Mouse (Mus musculus) bone marrow macrophage, adult 2 months (primary cell): ENCODE measurements around the gene Arhgap33. TPM values are rescaled to one million over a fixed set of nuclear protein-coding genes. Genes with fewer than 3 reads are reported as not detected.
A peak's percentile ranks its signal among the peaks of the same experiment; 100 is the strongest.
"Not testable (repeated sequence)": the region's sequence is repeated elsewhere in the genome, so short reads cannot be mapped to it uniquely, and the experiment has no call there.

ENCODE experiments used
- H3K27ac ChIP-seq: 2 replicates; pipeline ENCODE4 v1.5.1; 2012; ENCODE audit warnings: low read depth, low read length; ENCODE audit not compliant: insufficient read depth
- H3K4me1 ChIP-seq: 2 replicates; pipeline ENCODE4 v1.6.1; 2012; ENCODE audit warnings: low read length; ENCODE audit not compliant: control insufficient read depth, insufficient read depth
- H3K4me3 ChIP-seq: 2 replicates; pipeline ENCODE4 v1.5.1; 2012; ENCODE audit warnings: mild to moderate bottlenecking, low read length, moderate library complexity; ENCODE audit not compliant: insufficient read depth
- CTCF ChIP-seq: IDR thresholded peaks from 2 replicates; pipeline ENCODE4 v1.5.1; 2012; ENCODE audit warnings: low read depth, mild to moderate bottlenecking, low read length, moderate library complexity
- POLR2A ChIP-seq: IDR thresholded peaks from 2 replicates; pipeline ENCODE4 v1.6.1; 2012; ENCODE audit warnings: mild to moderate bottlenecking, low read depth, low read length, borderline replicate concordance
- polyA plus RNA-seq: library from polyadenylated mRNA; stranded (reverse); fragments of >200 nt; gene quantifications from 2 replicates; pipeline ENCODE4 v1.2.4, GENCODE M21; 2012; ENCODE audit not compliant: missing spikeins, insufficient read depth, insufficient read length

Gene Arhgap33
- polyA plus RNA-seq, 1 experiment, result 8.4 TPM

- TF ChIP-seq POLR2A (no peak), CTCF (no peak)
- peak overlapping the region; percentile 41; the same call in 1 of the 2 replicates for H3K27ac ChIP-seq
- H3K4me1 ChIP-seq, result peaks cover 12% of the 10 kb centered on the region
- H3K4me3 ChIP-seq, result no peak overlapping the region; the same call in 1 of the 2 replicates
These were observed 26.8 kb downstream of the Arhgap33 start for GRCm38 (mm10) chr7:30508061-30508460.

- H3K4me1 ChIP-seq, H3K4me3 ChIP-seq, H3K27ac ChIP-seq: not testable (repeated sequence)
- peak; percentile 19; the same call in 1 of the 2 replicates for TF ChIP-seq CTCF
These were observed 33.7 kb downstream of the Arhgap33 start for GRCm38 (mm10) chr7:30501159-30501558.

- not testable (repeated sequence) for H3K27ac ChIP-seq, H3K4me3 ChIP-seq, H3K4me1 ChIP-seq
These were observed 39.3 kb downstream of the Arhgap33 start for GRCm38 (mm10) chr7:30495506-30496042.

- TF ChIP-seq POLR2A (no peak), CTCF (no peak)
- Histone ChIP-seq H3K27ac (no peak within 1 kb of the TSS), H3K4me3 (no peak within 1 kb of the TSS), H3K4me1 (no peaks in the 10 kb centered on the region)
These were observed 41.4 kb downstream of the Arhgap33 start, which contains the start of gene Prodh2 for GRCm38 (mm10) chr7:30493401-30493931. Gene Prodh2 (plus strand): TSS chr7:30493622.

GRCm38 (mm10) chr7:30492765-30493164, 42.1 kb downstream of the Arhgap33 start:
- Histone ChIP-seq H3K27ac (no peak overlapping the region), H3K4me1 (no peaks in the 10 kb centered on the region), H3K4me3 (no peak overlapping the region)
- TF ChIP-seq CTCF, result peak; percentile 83
- no peak for TF ChIP-seq POLR2A

- Histone ChIP-seq H3K4me1 (no peaks in the 10 kb centered on the region), H3K4me3 (no peak overlapping the region), H3K27ac (no peak overlapping the region)
- TF ChIP-seq POLR2A (no peak), CTCF (no peak)
These were observed 43.9 kb downstream of the Arhgap33 start for GRCm38 (mm10) chr7:30490957-30491307.

- Histone ChIP-seq H3K4me3 (no peak overlapping the region), H3K4me1 (no peaks in the 10 kb centered on the region), H3K27ac (no peak overlapping the region)
- no peak for TF ChIP-seq POLR2A
- peak; percentile 73 for TF ChIP-seq CTCF
These were observed 44.5 kb downstream of the Arhgap33 start for GRCm38 (mm10) chr7:30490251-30490956.

GRCm38 (mm10) chr7:30484250-30484649, 50.6 kb downstream of the Arhgap33 start:
- no peaks in the 10 kb centered on the region for H3K4me1 ChIP-seq
- no peak for TF ChIP-seq POLR2A
- no peak for TF ChIP-seq CTCF
- H3K4me3 ChIP-seq, result no peak overlapping the region
- H3K27ac ChIP-seq, result no peak overlapping the region

- no peak overlapping the region for H3K27ac ChIP-seq
- no peak for TF ChIP-seq CTCF
- H3K4me1 ChIP-seq, result no peaks in the 10 kb centered on the region
- H3K4me3 ChIP-seq, result peak overlapping the region; percentile 16; the same call in 1 of the 2 replicates
These were observed 57.2 kb downstream of the Arhgap33 start for GRCm38 (mm10) chr7:30477415-30478381.

- not testable (repeated sequence) for H3K4me1 ChIP-seq, H3K4me3 ChIP-seq
These were observed 58.7 kb downstream of the Arhgap33 start for GRCm38 (mm10) chr7:30476136-30476535.

More at GRCm38 (mm10) chr7:30476136-30476535, 58.7 kb downstream of the Arhgap33 start:
- H3K27ac ChIP-seq, result not testable (repeated sequence)
